Mouse (Mus musculus) stomach, embryonic 14.5 days (tissue): ENCODE results near the gene Med17. TPM values are rescaled to one million over a fixed set of nuclear protein-coding genes. Genes with fewer than 3 reads are reported as not detected.

Source experiments
- ATAC-seq: fragments of 200-750 bp; cut with Nextera tagmentation; 2 replicates; pipeline ENCODE4 v1.8.0; 2017; ENCODE audit warnings: low read depth, moderate TSS enrichment; ENCODE audit not compliant: insufficient number of reproducible peaks, insufficient read depth, low FRiP score
- H3K27ac ChIP-seq: fragments of 300-500 bp; sonication (generic); 2 replicates; pipeline ENCODE4 v1.5.1; 2014; ENCODE audit warnings: mild to moderate bottlenecking, low read length, moderate library complexity, mixed read lengths
- H3K27me3 ChIP-seq: fragments of 300-500 bp; sonication (generic); 2 replicates; pipeline ENCODE4 v1.6.1; 2014; ENCODE audit warnings: low read length, control low read depth, mixed read lengths; ENCODE audit not compliant: control insufficient read depth, insufficient read depth
- H3K36me3 ChIP-seq: fragments of 300-500 bp; sonication (generic); 2 replicates; pipeline ENCODE4 v1.6.1; 2014; ENCODE audit warnings: mild to moderate bottlenecking, control low read depth, low read length, moderate library complexity, mixed read lengths; ENCODE audit not compliant: control insufficient read depth, insufficient read depth
- H3K4me1 ChIP-seq: fragments of 300-500 bp; sonication (generic); 2 replicates; pipeline ENCODE4 v1.6.1; 2014; ENCODE audit warnings: low read length, control low read depth, mixed read lengths; ENCODE audit not compliant: control insufficient read depth, insufficient read depth
- H3K4me2 ChIP-seq: fragments of 300-500 bp; sonication (generic); replicated peaks from 2 replicates; pipeline ENCODE4 v1.6.1; 2014; ENCODE audit warnings: low read depth, low read length, control low read depth
- H3K4me3 ChIP-seq: fragments of 300-500 bp; sonication (generic); 2 replicates; pipeline ENCODE4 v1.5.1; 2014; ENCODE audit warnings: low read depth, low read length, control low read depth
- H3K9ac ChIP-seq: fragments of 300-500 bp; sonication (generic); replicated peaks from 2 replicates; pipeline ENCODE4 v1.6.1; 2014; ENCODE audit warnings: low read depth, mild to moderate bottlenecking, control low read depth, low read length, moderate library complexity, mixed read lengths
- H3K9me3 ChIP-seq: fragments of 300-500 bp; sonication (generic); 2 replicates; pipeline ENCODE4 v1.6.1; 2016; ENCODE audit warnings: low read depth, low read length, control low read depth; ENCODE audit not compliant: control insufficient read depth
- WGBS: fragments of 180-500 bp; shearing (Covaris S2); extraction: QIAGEN DNeasy Blood & Tissue Kit; methylation state at CpG from one replicate; pipeline ENCODE4 v1.1.7; 2014; 5-methylcytosine and 5-hydroxymethylcytosine counted together
- polyA plus RNA-seq: library from polyadenylated mRNA; unstranded; fragments of >200 nt; fragmentation: Nextera tagmentation; extraction: Ambion mirVana; gene quantifications from 2 replicates; pipeline ENCODE4 v1.2.1, GENCODE M21; 2014

The Med17 gene
- polyA plus RNA-seq, 1 experiment from 2014 or later, result 43.1 TPM

DNA sequence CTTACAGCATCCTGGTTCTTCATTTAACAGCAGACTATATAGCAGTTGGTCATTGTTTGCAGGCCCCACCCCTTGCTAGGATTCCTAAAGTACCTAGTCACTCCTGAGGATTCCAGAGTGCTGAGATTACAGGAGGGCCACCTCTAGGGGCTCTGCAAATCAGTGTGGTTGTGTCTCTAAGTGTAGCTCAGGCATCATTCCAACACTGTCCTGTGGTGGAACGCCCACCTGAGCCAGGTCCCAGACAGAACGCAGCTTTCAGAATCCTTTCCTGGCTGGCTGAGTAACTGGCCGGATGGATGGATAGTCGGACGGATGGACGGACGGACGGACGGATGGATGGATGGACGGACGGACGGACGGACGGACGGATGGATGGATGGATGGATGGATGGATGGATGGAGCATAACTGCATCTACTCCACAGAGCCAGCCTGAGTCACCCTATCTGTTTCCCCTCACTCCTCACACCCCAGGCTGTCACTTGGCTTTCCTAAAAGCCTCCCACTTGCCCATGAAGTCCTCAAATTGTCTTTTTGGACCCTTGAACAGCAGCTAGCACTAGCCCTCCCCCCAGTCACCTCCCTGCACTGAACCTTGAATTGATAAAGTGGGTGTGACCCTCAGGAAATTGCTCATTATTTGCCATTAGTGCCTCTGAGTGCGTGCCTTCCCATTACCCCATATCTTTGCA lies 41.3 kb downstream of the Med17 start:
- Histone ChIP-seq H3K4me1 (0 out of 2 replicates have a peak, but pooled peaks cover 2% of the 10 kb centered on the region), H3K36me3 (no peaks in the 10 kb centered on the region), H3K9ac (peak overlapping the region; percentile 29; the same call in 1 of the 2 replicates), H3K9me3 (no peaks in the 10 kb centered on the region), H3K4me2 (peak overlapping the region; percentile 74), H3K27me3 (no peaks in the 10 kb centered on the region), H3K27ac (no peak overlapping the region), H3K4me3 (peak overlapping the region; percentile 38)
- WGBS, result 77% methylated on average over 16 of the region's 16 CpGs
- peak; percentile 42 for ATAC-seq

DNA sequence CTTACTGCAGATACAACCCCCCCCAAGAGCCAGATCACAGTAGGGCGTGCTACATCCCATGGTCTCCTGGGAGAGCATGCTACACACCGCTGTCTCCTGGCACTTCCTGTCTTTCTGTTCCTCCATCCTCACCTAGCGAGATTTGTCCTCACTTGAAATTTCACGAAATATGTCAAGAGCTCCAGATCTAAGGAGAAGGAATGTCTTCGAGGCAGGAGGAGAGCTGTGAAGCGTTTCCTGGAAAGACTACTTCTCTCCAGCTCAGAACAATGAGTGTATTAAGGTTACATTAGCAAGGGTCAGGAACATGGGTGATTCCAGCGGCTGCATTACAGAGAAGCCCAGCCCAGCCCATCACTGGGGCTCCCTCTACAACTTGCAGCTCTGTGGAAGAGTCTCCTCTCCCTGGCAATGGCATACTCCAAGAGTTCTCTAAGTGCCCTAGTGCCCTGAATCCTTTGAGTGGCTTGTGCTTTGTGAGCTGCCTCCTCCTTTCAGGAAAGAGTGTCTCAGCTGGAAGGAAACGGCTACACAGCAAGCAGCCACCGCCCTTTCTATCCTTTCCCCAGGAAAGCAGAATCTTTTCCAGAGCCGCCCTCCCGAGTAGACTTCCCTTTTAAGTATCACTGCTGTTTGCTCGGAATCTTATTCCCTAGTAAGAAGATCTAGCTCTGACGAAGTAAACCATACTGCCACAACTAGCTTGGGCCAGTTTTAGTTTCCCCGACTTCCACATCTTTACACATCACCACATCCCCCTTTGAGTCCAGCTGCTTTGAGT lies 42.0 kb downstream of the Med17 start:
- H3K9ac ChIP-seq, result no peak overlapping the region
- no peaks in the 10 kb centered on the region for H3K36me3 ChIP-seq
- H3K9me3 ChIP-seq, result no peaks in the 10 kb centered on the region
- WGBS, result 53% methylated on average over 14 of the region's 14 CpGs
- H3K27ac ChIP-seq, result no peak overlapping the region
- no peak for ATAC-seq
- no peak overlapping the region for H3K4me3 ChIP-seq
- H3K4me2 ChIP-seq, result no peak overlapping the region
- no peaks in the 10 kb centered on the region for H3K27me3 ChIP-seq
- 0 out of 2 replicates have a peak, but pooled peaks cover 2% of the 10 kb centered on the region for H3K4me1 ChIP-seq

DNA sequence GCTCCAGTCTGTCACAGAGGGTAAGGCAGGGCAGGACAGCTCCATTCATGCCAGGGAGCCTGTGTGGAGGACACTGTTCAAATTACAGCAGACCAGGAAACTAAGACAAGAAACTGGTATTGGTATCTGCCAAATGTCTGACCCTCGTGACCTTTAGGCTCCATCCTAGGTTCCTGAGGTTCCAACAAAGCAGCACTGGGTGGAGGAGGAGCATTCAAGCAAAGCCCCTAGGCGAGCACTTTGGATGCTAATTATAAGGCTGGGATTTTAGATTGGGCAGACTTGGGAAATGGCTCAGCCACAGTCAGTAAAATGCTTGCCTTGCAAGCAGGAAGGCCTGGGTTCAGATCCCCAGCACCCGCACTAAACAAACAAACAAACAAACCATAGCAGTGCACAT lies 43.7 kb downstream of the Med17 start:
- no peaks in the 10 kb centered on the region for H3K9me3 ChIP-seq
- no peak overlapping the region for H3K9ac ChIP-seq
- no peaks in the 10 kb centered on the region for H3K36me3 ChIP-seq
- H3K27me3 ChIP-seq, result no peaks in the 10 kb centered on the region
- H3K27ac ChIP-seq, result no peak overlapping the region
- H3K4me2 ChIP-seq, result no peak overlapping the region
- H3K4me3 ChIP-seq, result no peak overlapping the region
- no peak for ATAC-seq
- WGBS, result 77% methylated on average over 3 of the region's 3 CpGs
- H3K4me1 ChIP-seq, result 0 out of 2 replicates have a peak, but pooled peaks cover 2% of the 10 kb centered on the region

DNA sequence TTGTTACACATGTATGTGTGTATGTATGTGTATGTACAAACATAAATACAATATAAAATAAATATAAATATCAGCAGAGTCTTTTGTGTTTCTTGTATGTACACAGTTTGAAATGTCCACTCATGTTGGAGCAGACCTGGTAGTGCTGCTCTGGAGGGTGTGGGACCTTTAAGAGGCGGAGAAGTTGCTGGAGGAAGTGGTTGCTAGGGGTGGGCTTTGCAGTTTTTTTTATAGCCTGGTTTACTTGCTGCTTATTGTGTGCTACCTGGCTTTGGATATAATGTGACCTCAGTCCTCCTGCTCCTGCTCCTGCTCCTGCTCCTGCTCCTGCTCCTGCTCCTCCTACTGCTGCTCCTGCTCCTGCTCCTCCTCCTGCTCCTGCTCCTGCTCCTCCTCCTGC lies 46.1 kb downstream of the Med17 start:
- no peak overlapping the region for H3K4me2 ChIP-seq
- no peak overlapping the region for H3K27ac ChIP-seq
- no peak overlapping the region for H3K4me3 ChIP-seq
- H3K4me1 ChIP-seq, result 0 out of 2 replicates have a peak, but pooled peaks cover 2% of the 10 kb centered on the region
- H3K36me3 ChIP-seq, result no peaks in the 10 kb centered on the region
- no peaks in the 10 kb centered on the region for H3K27me3 ChIP-seq
- H3K9ac ChIP-seq, result no peak overlapping the region
- no peak for ATAC-seq
- WGBS, result 82% methylated on average over 1 of the region's 1 CpGs
- no peaks in the 10 kb centered on the region for H3K9me3 ChIP-seq

GRCm38 (mm10) chr9:15232445-15232844 lies 47.3 kb downstream of the Med17 start:
- no peaks in the 10 kb centered on the region for H3K36me3 ChIP-seq
- no peak overlapping the region for H3K27ac ChIP-seq
- no peak overlapping the region for H3K4me2 ChIP-seq
- no peak for ATAC-seq
- 85% methylated on average over 3 of the region's 3 CpGs for WGBS
- no peak overlapping the region for H3K4me3 ChIP-seq
- H3K4me1 ChIP-seq, result no peaks in the 10 kb centered on the region
- H3K9ac ChIP-seq, result no peak overlapping the region
- no peaks in the 10 kb centered on the region for H3K9me3 ChIP-seq
- H3K27me3 ChIP-seq, result no peaks in the 10 kb centered on the region

DNA sequence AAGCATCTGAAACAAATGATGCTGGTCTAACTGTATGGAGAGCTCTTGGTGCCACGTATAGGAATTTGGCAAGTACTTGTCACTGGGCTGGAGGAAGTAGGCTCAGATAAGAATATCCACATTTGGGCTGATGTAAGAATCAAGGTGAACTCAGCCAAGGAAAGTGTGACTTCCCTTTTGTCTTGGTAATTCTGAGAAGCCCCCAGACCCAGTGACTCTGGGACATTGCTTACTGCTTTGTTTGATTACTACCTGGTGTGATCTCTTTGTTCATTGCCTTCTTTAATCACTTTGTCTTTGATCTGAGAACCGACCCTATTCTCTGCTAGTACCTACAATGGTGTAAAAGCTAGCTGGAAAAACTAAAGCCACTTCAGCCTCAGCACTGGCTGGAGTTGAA lies 54.8 kb downstream of the Med17 start:
- Histone ChIP-seq H3K4me1 (no peaks in the 10 kb centered on the region), H3K27ac (no peak overlapping the region), H3K4me3 (no peak overlapping the region), H3K36me3 (no peaks in the 10 kb centered on the region), H3K9ac (no peak overlapping the region), H3K9me3 (no peaks in the 10 kb centered on the region), H3K4me2 (no peak overlapping the region), H3K27me3 (no peaks in the 10 kb centered on the region)
- ATAC-seq, result no peak
- 39% methylated on average over 2 of the region's 2 CpGs for WGBS

DNA sequence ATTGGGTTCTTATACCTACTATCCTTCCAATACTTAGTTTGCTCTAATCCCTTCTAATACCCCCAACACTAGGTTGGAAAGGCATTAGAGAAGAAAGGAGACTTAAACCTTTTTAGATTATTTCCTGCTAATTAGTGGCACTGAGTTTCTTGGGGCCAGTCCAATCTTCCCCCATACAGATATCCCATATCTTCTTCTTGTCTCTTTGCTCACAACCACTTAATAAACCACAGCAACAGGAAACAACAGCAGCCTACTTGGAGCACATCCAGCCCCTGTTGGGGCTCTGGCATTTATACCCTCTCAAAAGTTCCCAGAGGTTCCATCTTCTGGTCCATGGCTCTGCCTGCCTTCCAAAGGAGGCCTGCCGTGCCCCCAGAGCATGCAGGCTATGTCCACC lies 66.0 kb downstream of the Med17 start:
- WGBS, result 81% methylated on average over 1 of the region's 1 CpGs
- Histone ChIP-seq H3K27ac (no peak overlapping the region), H3K36me3 (no peaks in the 10 kb centered on the region), H3K4me2 (no peak overlapping the region), H3K4me3 (no peak overlapping the region), H3K9me3 (no peaks in the 10 kb centered on the region), H3K9ac (no peak overlapping the region), H3K4me1 (no peaks in the 10 kb centered on the region), H3K27me3 (no peaks in the 10 kb centered on the region)
- ATAC-seq, result no peak

DNA sequence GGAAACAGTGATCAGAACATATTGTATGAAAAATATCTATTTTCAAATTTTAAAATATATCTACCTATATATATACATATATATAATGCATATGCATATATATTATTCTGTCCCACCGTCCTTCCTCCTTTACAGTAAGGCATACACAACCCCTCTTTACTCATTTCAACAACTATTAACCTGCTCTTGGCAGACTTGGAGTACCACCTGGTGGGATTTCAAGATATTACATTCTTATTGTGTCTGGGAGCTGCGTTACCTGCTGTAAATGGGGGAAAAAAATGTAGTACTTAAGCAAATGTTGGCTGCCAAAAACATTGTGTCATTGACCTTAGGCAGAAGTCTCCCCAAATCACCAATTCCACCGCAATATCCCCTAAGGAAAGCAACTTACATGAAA lies 67.9 kb downstream of the Med17 start:
- ATAC-seq, result no peak
- 72% methylated on average over 3 of the region's 3 CpGs for WGBS
- Histone ChIP-seq H3K36me3 (no peaks in the 10 kb centered on the region), H3K9me3 (no peaks in the 10 kb centered on the region), H3K9ac (no peak overlapping the region), H3K27me3 (no peaks in the 10 kb centered on the region), H3K4me2 (no peak overlapping the region), H3K4me1 (no peaks in the 10 kb centered on the region), H3K27ac (no peak overlapping the region), H3K4me3 (no peak overlapping the region)
